Mouse (Mus musculus): ENCODE data around the gene Nsd2. TPM values are rescaled to one million over a fixed set of nuclear protein-coding genes. Genes with fewer than 3 reads are reported as not detected.

Gene Nsd2
- polyA plus RNA-seq, 1 experiment from 2014 or later = 40.0 TPM

- Histone ChIP-seq H3K27me3 (replicated peaks) (no peaks in the 10 kb centered on the region), H3K4me1 (peaks cover 76% of the 10 kb centered on the region), H3K36me3 (peaks cover 32% of the 10 kb centered on the region), H3K4me2 (peak overlapping the region; percentile 94), H3K9me3 (replicated peaks) (no peaks in the 10 kb centered on the region), H3K4me3 (peak overlapping the region; percentile 100), H3K27ac (peak overlapping the region; percentile 94), H3K9ac (peak overlapping the region; percentile 99)
- peak; percentile 70 for ATAC-seq
- 3% methylated on average over 88 of the region's 121 CpGs for WGBS (ENCODE audit: insufficient replicate concordance)
These were observed 452 bp downstream of the Nsd2 start for GRCm38 (mm10) chr5:33820733-33821621.

GRCm38 (mm10) chr5:33821901-33822427 lies 1.4 kb downstream of the Nsd2 start:
- no peak overlapping the region for H3K27ac ChIP-seq
- no peaks in the 10 kb centered on the region for H3K9me3 ChIP-seq (replicated peaks)
- H3K4me2 ChIP-seq = peak overlapping the region; percentile 94
- peaks cover 76% of the 10 kb centered on the region for H3K4me1 ChIP-seq
- 31% methylated on average over 2 of the region's 2 CpGs for WGBS (ENCODE audit: insufficient replicate concordance)
- no peak for ATAC-seq
- peak overlapping the region; percentile 99 for H3K9ac ChIP-seq
- H3K36me3 ChIP-seq = peaks cover 38% of the 10 kb centered on the region
- H3K27me3 ChIP-seq (replicated peaks) = no peaks in the 10 kb centered on the region
- peak overlapping the region; percentile 100 for H3K4me3 ChIP-seq

GRCm38 (mm10) chr5:33822456-33822855 lies 1.9 kb downstream of the Nsd2 start:
- WGBS (ENCODE audit: insufficient replicate concordance) = 37% methylated on average over 3 of the region's 3 CpGs
- Histone ChIP-seq H3K4me1 (peaks cover 75% of the 10 kb centered on the region), H3K4me3 (peak overlapping the region; percentile 100), H3K9me3 (replicated peaks) (no peaks in the 10 kb centered on the region), H3K36me3 (peaks cover 42% of the 10 kb centered on the region), H3K27ac (no peak overlapping the region), H3K9ac (peak overlapping the region; percentile 99), H3K4me2 (peak overlapping the region; percentile 94), H3K27me3 (replicated peaks) (no peaks in the 10 kb centered on the region)
- ATAC-seq = no peak

- Histone ChIP-seq H3K4me1 (peaks cover 68% of the 10 kb centered on the region), H3K36me3 (peaks cover 52% of the 10 kb centered on the region), H3K4me2 (no peak overlapping the region), H3K9ac (no peak overlapping the region), H3K9me3 (replicated peaks) (no peaks in the 10 kb centered on the region), H3K4me3 (no peak overlapping the region), H3K27ac (no peak overlapping the region), H3K27me3 (replicated peaks) (no peaks in the 10 kb centered on the region)
- ATAC-seq = no peak
These were observed 5.5 kb downstream of the Nsd2 start for GRCm38 (mm10) chr5:33826001-33826400.

GRCm38 (mm10) chr5:33828107-33828506 lies 7.6 kb downstream of the Nsd2 start:
- Histone ChIP-seq H3K4me3 (no peak overlapping the region), H3K9me3 (replicated peaks) (no peaks in the 10 kb centered on the region), H3K4me1 (peaks cover 59% of the 10 kb centered on the region), H3K9ac (no peak overlapping the region), H3K4me2 (no peak overlapping the region), H3K27me3 (replicated peaks) (no peaks in the 10 kb centered on the region), H3K27ac (no peak overlapping the region), H3K36me3 (peaks cover 57% of the 10 kb centered on the region)
- no peak for ATAC-seq
- 82% methylated on average over 8 of the region's 8 CpGs for WGBS (ENCODE audit: insufficient replicate concordance)

- H3K9me3 ChIP-seq (replicated peaks) = no peaks in the 10 kb centered on the region
- peaks cover 44% of the 10 kb centered on the region for H3K36me3 ChIP-seq
- no peak overlapping the region for H3K4me3 ChIP-seq
- no peak overlapping the region for H3K9ac ChIP-seq
- 61% methylated on average over 3 of the region's 3 CpGs for WGBS (ENCODE audit: insufficient replicate concordance)
- H3K4me1 ChIP-seq = peaks cover 48% of the 10 kb centered on the region
- ATAC-seq = no peak
- H3K27me3 ChIP-seq (replicated peaks) = no peaks in the 10 kb centered on the region
- H3K4me2 ChIP-seq = no peak overlapping the region
- no peak overlapping the region for H3K27ac ChIP-seq
These were observed 9.4 kb downstream of the Nsd2 start for GRCm38 (mm10) chr5:33829958-33830357.

- Histone ChIP-seq H3K9ac (no peak overlapping the region), H3K27ac (no peak overlapping the region), H3K4me3 (no peak overlapping the region), H3K36me3 (peaks cover 36% of the 10 kb centered on the region), H3K4me2 (no peak overlapping the region), H3K4me1 (peaks cover 39% of the 10 kb centered on the region), H3K27me3 (replicated peaks) (no peaks in the 10 kb centered on the region), H3K9me3 (replicated peaks) (no peaks in the 10 kb centered on the region)
- ATAC-seq = no peak
- WGBS (ENCODE audit: insufficient replicate concordance) = 74% methylated on average over 1 of the region's 1 CpGs
These were observed 10.3 kb downstream of the Nsd2 start for GRCm38 (mm10) chr5:33830832-33831231.

GRCm38 (mm10) chr5:33841331-33841730 lies 20.8 kb downstream of the Nsd2 start:
- no peak overlapping the region for H3K9ac ChIP-seq
- 82% methylated on average over 1 of the region's 1 CpGs for whole genome bisulfite sequencing (ENCODE audit: insufficient replicate concordance)
- ATAC-seq = no peak
- no peak overlapping the region for H3K4me2 ChIP-seq
- H3K4me1 ChIP-seq = peaks cover 10% of the 10 kb centered on the region; the same call in 1 of the 2 replicates
- H3K36me3 ChIP-seq = peaks cover 76% of the 10 kb centered on the region
- H3K9me3 ChIP-seq (replicated peaks) = no peaks in the 10 kb centered on the region
- H3K4me3 ChIP-seq = no peak overlapping the region
- H3K27ac ChIP-seq = no peak overlapping the region
- no peaks in the 10 kb centered on the region for H3K27me3 ChIP-seq (replicated peaks)

GRCm38 (mm10) chr5:33842549-33842948 lies 22.0 kb downstream of the Nsd2 start:
- Histone ChIP-seq H3K36me3 (peaks cover 77% of the 10 kb centered on the region), H3K27ac (no peak overlapping the region), H3K9ac (no peak overlapping the region), H3K4me3 (no peak overlapping the region), H3K4me2 (no peak overlapping the region), H3K27me3 (replicated peaks) (no peaks in the 10 kb centered on the region), H3K4me1 (0 out of 2 replicates have a peak, but pooled peaks cover 6% of the 10 kb centered on the region), H3K9me3 (replicated peaks) (no peaks in the 10 kb centered on the region)
- WGBS (ENCODE audit: insufficient replicate concordance) = 85% methylated on average over 4 of the region's 4 CpGs
- no peak for ATAC-seq

GRCm38 (mm10) chr5:33851466-33851865 lies 30.9 kb downstream of the Nsd2 start:
- Histone ChIP-seq H3K27ac (no peak overlapping the region), H3K9ac (no peak overlapping the region), H3K36me3 (peaks cover 84% of the 10 kb centered on the region), H3K4me2 (no peak overlapping the region), H3K4me3 (no peak overlapping the region), H3K9me3 (replicated peaks) (no peaks in the 10 kb centered on the region; the same call in 1 of the 2 replicates), H3K27me3 (replicated peaks) (no peaks in the 10 kb centered on the region), H3K4me1 (no peaks in the 10 kb centered on the region)
- WGBS (ENCODE audit: insufficient replicate concordance) = 88% methylated on average over 4 of the region's 4 CpGs
- ATAC-seq = no peak

GRCm38 (mm10) chr5:33853086-33853485 lies 32.6 kb downstream of the Nsd2 start:
- Histone ChIP-seq H3K27ac (no peak overlapping the region), H3K36me3 (peaks cover 84% of the 10 kb centered on the region), H3K4me1 (no peaks in the 10 kb centered on the region), H3K4me2 (no peak overlapping the region), H3K4me3 (no peak overlapping the region), H3K9me3 (replicated peaks) (no peaks in the 10 kb centered on the region; the same call in 1 of the 2 replicates), H3K27me3 (replicated peaks) (no peaks in the 10 kb centered on the region), H3K9ac (no peak overlapping the region)
- no peak for ATAC-seq
- 93% methylated on average over 1 of the region's 1 CpGs for WGBS (ENCODE audit: insufficient replicate concordance)

GRCm38 (mm10) chr5:33854019-33854418 lies 33.5 kb downstream of the Nsd2 start:
- no peak overlapping the region for H3K27ac ChIP-seq
- no peaks in the 10 kb centered on the region; the same call in 1 of the 2 replicates for H3K9me3 ChIP-seq (replicated peaks)
- H3K36me3 ChIP-seq = peaks cover 86% of the 10 kb centered on the region
- WGBS (ENCODE audit: insufficient replicate concordance) = 61% methylated on average over 2 of the region's 2 CpGs
- ATAC-seq = no peak
- H3K4me3 ChIP-seq = no peak overlapping the region
- no peaks in the 10 kb centered on the region for H3K4me1 ChIP-seq
- no peak overlapping the region for H3K4me2 ChIP-seq
- no peak overlapping the region for H3K9ac ChIP-seq
- H3K27me3 ChIP-seq (replicated peaks) = no peaks in the 10 kb centered on the region
